Mouse (Mus musculus): ENCODE results near the gene Tfcp2l1.

- TF ChIP-seq CTCF (IDR thresholded peaks at IDR 0.05; ENCODE audit: low read depth, low read length) (no peak), POLR2A (IDR thresholded peaks at IDR 0.05; ENCODE audit: borderline replicate concordance, low read depth, low read length) (no peak)
Observed at GRCm38 (mm10) chr1:118645701-118646100, 18.0 kb downstream of the Tfcp2l1 start.
